Mouse (Mus musculus) right cerebral cortex, postnatal 4 days (tissue): ENCODE data around the gene Echdc3.

Source experiments
- DNase-seq: peaks from one replicate; pipeline ENCODE4 v3.0.0-alpha.2; 2022

Echdc3 gene

GRCm38 (mm10) chr2:6212724-6213511, at the start of gene Echdc3:
Echdc3 (minus strand) TSS chr2:6213033.
- DNase-seq: peak; percentile 49

GRCm38 (mm10) chr2:6261718-6262117, 48.9 kb upstream of the Echdc3 start:
- no peak for DNase-seq

GRCm38 (mm10) chr2:6261201-6261672, 48.4 kb upstream of the Echdc3 start:
- no peak for DNase-seq

GRCm38 (mm10) chr2:6260661-6261060, 47.8 kb upstream of the Echdc3 start:
- no peak for DNase-seq

GRCm38 (mm10) chr2:6259182-6259581, 46.3 kb upstream of the Echdc3 start:
- no peak for DNase-seq

GRCm38 (mm10) chr2:6258026-6258425, 45.2 kb upstream of the Echdc3 start:
- no peak for DNase-seq

- DNase-seq: no peak
These were observed 44.3 kb upstream of the Echdc3 start for GRCm38 (mm10) chr2:6257146-6257545.

- DNase-seq: peak; percentile 52
These were observed 43.4 kb upstream of the Echdc3 start for GRCm38 (mm10) chr2:6255989-6256841.

- DNase-seq: no peak
These were observed 42.7 kb upstream of the Echdc3 start for GRCm38 (mm10) chr2:6255402-6255988.

GRCm38 (mm10) chr2:6252491-6252890, 39.7 kb upstream of the Echdc3 start:
- DNase-seq: no peak

- DNase-seq: no peak
These were observed 38.3 kb upstream of the Echdc3 start for GRCm38 (mm10) chr2:6251076-6251496.

- DNase-seq: no peak
These were observed 28.6 kb upstream of the Echdc3 start for GRCm38 (mm10) chr2:6241446-6241845.

- no peak for DNase-seq
These were observed 27.2 kb upstream of the Echdc3 start for GRCm38 (mm10) chr2:6240072-6240471.

- DNase-seq: no peak
These were observed 26.5 kb upstream of the Echdc3 start for GRCm38 (mm10) chr2:6239333-6239732.

GRCm38 (mm10) chr2:6238679-6239078, 25.8 kb upstream of the Echdc3 start:
- DNase-seq: no peak

- DNase-seq: no peak
These were observed 25.4 kb upstream of the Echdc3 start for GRCm38 (mm10) chr2:6238244-6238643.

GRCm38 (mm10) chr2:6233353-6233752, 20.5 kb upstream of the Echdc3 start:
- DNase-seq: no peak

GRCm38 (mm10) chr2:6232755-6233154, 19.9 kb upstream of the Echdc3 start:
- DNase-seq: no peak

GRCm38 (mm10) chr2:6230865-6231264, 18.0 kb upstream of the Echdc3 start:
- DNase-seq: no peak

- no peak for DNase-seq
These were observed 16.9 kb upstream of the Echdc3 start for GRCm38 (mm10) chr2:6229597-6230290.

- no peak for DNase-seq
These were observed 14.2 kb upstream of the Echdc3 start for GRCm38 (mm10) chr2:6227059-6227445.

- DNase-seq: no peak
These were observed 13.7 kb upstream of the Echdc3 start for GRCm38 (mm10) chr2:6226361-6227058.
